8 mouse cellular contexts compared by ENCODE assay signal in the genomic region with DNA sequence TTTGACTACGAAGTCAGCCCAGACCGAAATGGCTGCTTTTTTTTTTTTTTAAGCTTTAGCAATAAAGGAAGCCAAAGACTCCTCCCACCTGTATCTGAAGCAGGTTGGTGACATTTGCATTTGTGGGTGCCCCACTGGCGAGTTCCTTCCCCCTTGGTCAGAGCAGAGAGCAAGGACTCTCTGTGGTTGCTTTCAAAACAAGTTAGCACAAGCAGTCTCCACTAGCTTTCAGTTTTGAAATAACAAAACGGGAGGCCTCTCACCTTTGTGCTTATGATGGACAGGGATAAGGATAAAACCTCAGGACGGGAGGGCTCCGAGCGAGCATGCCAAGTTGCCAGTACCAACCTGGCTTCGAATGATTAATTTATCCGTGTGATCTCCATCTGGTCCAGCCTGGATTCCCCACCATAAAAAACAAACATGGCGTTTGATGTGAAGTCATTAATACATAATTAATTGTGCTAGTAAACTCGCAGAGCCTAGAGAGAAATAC. TPM values are rescaled to one million over a fixed set of nuclear protein-coding genes. Genes with fewer than 3 reads are reported as not detected.
A peak's percentile ranks its signal among the peaks of the same experiment; 100 is the strongest.
DNase-seq lines count a peak whose midpoint lies in the region; ATAC-seq and TF ChIP-seq lines count a peak whose summit lies in the region.

No protein-coding gene starts in this region.

- no peaks in the 10 kb centered on the region for H3K36me3 ChIP-seq in heart, embryonic 11.5 days (ENCODE audit: control insufficient read depth, insufficient read depth, low read length)
- no peaks in the 10 kb centered on the region for H3K36me3 ChIP-seq in hindbrain, postnatal 0 days (ENCODE audit: insufficient read depth, low read length)
- no peaks in the 10 kb centered on the region for H3K36me3 ChIP-seq in lung, postnatal 0 days (ENCODE audit: insufficient read depth, low read length)

- DNase-seq in heart, postnatal 14 days = no peak
- DNase-seq in cerebellum, postnatal 25 days = peak; percentile 41 to 56
- DNase-seq in hindbrain, postnatal 0 days (ENCODE audit: low spot score) = peak; percentile 55
- DNase-seq in lung, postnatal 0 days (ENCODE audit: low spot score) = peak; percentile 77
- peak; percentile 52 to 74 for DNase-seq in spleen, adult 18-20 months
- no peak for DNase-seq in frontal cortex, postnatal 25 days (ENCODE audit: low spot score in 2 of 2)
- DNase-seq in testis, postnatal 14 days (ENCODE audit: low spot score) = no peak

- H3K27me3 ChIP-seq in heart, embryonic 11.5 days (ENCODE audit: control insufficient read depth, insufficient read depth, low read length) = peaks cover 26% of the 10 kb centered on the region; the same call in 1 of the 2 replicates
- no peaks in the 10 kb centered on the region for H3K27me3 ChIP-seq in hindbrain, postnatal 0 days (ENCODE audit: insufficient read depth, low read length)
- H3K27me3 ChIP-seq in lung, postnatal 0 days (replicated peaks; ENCODE audit: insufficient read depth, low read length) = no peaks in the 10 kb centered on the region

- no peaks in the 10 kb centered on the region for H3K9me3 ChIP-seq in heart, embryonic 11.5 days (replicated peaks; ENCODE audit: control insufficient read depth, low read length)
- H3K9me3 ChIP-seq in hindbrain, postnatal 0 days (ENCODE audit: low read length) = no peaks in the 10 kb centered on the region
- no peaks in the 10 kb centered on the region for H3K9me3 ChIP-seq in lung, postnatal 0 days (ENCODE audit: low read length)

- 45% methylated on average over 11 of the region's 11 CpGs for WGBS in heart, embryonic 11.5 days (ENCODE audit: insufficient replicate concordance)
- WGBS in hindbrain, postnatal 0 days = 13% methylated on average over 11 of the region's 11 CpGs
- WGBS in lung, postnatal 0 days = 25% methylated on average over 11 of the region's 11 CpGs

- intact Hi-C loops in heart, postnatal 14 days (cut with DNase I) = loop anchor here (2.0 kb wide), 1 partner anchor 18 kb away; no protein-coding TSS in a partner anchor

- no peak for TF ChIP-seq EP300 in lung, postnatal 0 days (IDR thresholded peaks at IDR 0.05)

- H3K4me2 ChIP-seq in heart, embryonic 11.5 days = peak overlapping the region; percentile 98
- H3K4me2 ChIP-seq in hindbrain, postnatal 0 days (ENCODE audit: low read depth, low read length) = peak overlapping the region; percentile 95
- H3K4me2 ChIP-seq in lung, postnatal 0 days (replicated peaks; ENCODE audit: low read depth, low read length) = peak overlapping the region; percentile 98

- H3K4me3 ChIP-seq in heart, embryonic 11.5 days (ENCODE audit: low read depth, low read length) = peak overlapping the region; percentile 73
- H3K4me3 ChIP-seq in hindbrain, postnatal 0 days (ENCODE audit: low read length) = peak overlapping the region; percentile 81
- peak overlapping the region; percentile 52 for H3K4me3 ChIP-seq in lung, postnatal 0 days (ENCODE audit: low read depth, low read length)

- peaks cover 5% of the 10 kb centered on the region; the same call in 1 of the 2 replicates for H3K4me1 ChIP-seq in heart, embryonic 11.5 days (ENCODE audit: control insufficient read depth, insufficient read depth, low read length)
- H3K4me1 ChIP-seq in hindbrain, postnatal 0 days (ENCODE audit: insufficient read depth, low read length) = peaks cover 21% of the 10 kb centered on the region; the same call in 1 of the 2 replicates
- H3K4me1 ChIP-seq in lung, postnatal 0 days (ENCODE audit: insufficient read depth, low read depth, low read length) = peaks cover 9% of the 10 kb centered on the region; the same call in 1 of the 2 replicates

- no peak overlapping the region for H3K27ac ChIP-seq in heart, embryonic 11.5 days (ENCODE audit: low read depth, low read length)
- H3K27ac ChIP-seq in hindbrain, postnatal 0 days = 0 out of 2 replicates have a peak overlapping the region, but pooled peaks have one; percentile 3
- H3K27ac ChIP-seq in lung, postnatal 0 days (ENCODE audit: low read length) = peak overlapping the region; percentile 75; the same call in 1 of the 2 replicates

- ATAC-seq in heart, embryonic 11.5 days (replicated peaks; ENCODE audit: insufficient number of reproducible peaks, low FRiP score, low TSS enrichment) = no peak
- ATAC-seq in hindbrain, postnatal 0 days = no peak
- 0 out of 2 replicates have a peak, but pooled peaks have one; percentile 11 for ATAC-seq in lung, postnatal 0 days

- no peak overlapping the region; the same call in 1 of the 2 replicates for H3K9ac ChIP-seq in heart, embryonic 11.5 days (ENCODE audit: low read depth, low read length)
- H3K9ac ChIP-seq in hindbrain, postnatal 0 days (replicated peaks; ENCODE audit: low read length) = peak overlapping the region; percentile 24; the same call in 1 of the 2 replicates
- no peak overlapping the region for H3K9ac ChIP-seq in lung, postnatal 0 days (replicated peaks; ENCODE audit: low read depth)

- TF ChIP-seq CTCF in hindbrain, postnatal 0 days (IDR thresholded peaks at IDR 0.05; ENCODE audit: low read depth) = no peak
- TF ChIP-seq CTCF in lung, postnatal 0 days (IDR thresholded peaks at IDR 0.05) = no peak

RNA-seq across cellular contexts. Expression of a gene that starts 1.2 kb away (rescaled TPM):
- polyA plus RNA-seq in heart, embryonic 11.5 days (2014; fragmentation: Nextera tagmentation; extraction: Ambion mirVana) = 2.7 and 2.9 TPM in 2 replicates
- 10 to 100 TPM; 23.2 to 25.0 TPM for total RNA-seq in heart, postnatal 14 days (2021)
- 46.9 and 65.5 TPM in 2 replicates for total RNA-seq in hindbrain, postnatal 0 days (2014; rRNA removed)
- polyA plus RNA-seq in hindbrain, postnatal 0 days (2015; fragmentation: Nextera tagmentation; extraction: Ambion mirVana) = 32.6 and 33.9 TPM in 2 replicates
- 20.0 and 22.7 TPM in 2 replicates for polyA plus RNA-seq in lung, postnatal 0 days (2015; fragmentation: Nextera tagmentation; extraction: Ambion mirVana)

RNA-seq across cellular contexts. Expression of a gene that starts 44.2 kb away (rescaled TPM):
- 6.0 and 6.4 TPM in 2 replicates for polyA plus RNA-seq in heart, embryonic 11.5 days (2014; fragmentation: Nextera tagmentation; extraction: Ambion mirVana)
- 1 to 10 TPM; 1.7 to 2.2 TPM for total RNA-seq in heart, postnatal 14 days (2021)
- total RNA-seq in hindbrain, postnatal 0 days (2014; rRNA removed) = 1.1 and 2.0 TPM in 2 replicates
- 4.8 and 5.5 TPM in 2 replicates for polyA plus RNA-seq in hindbrain, postnatal 0 days (2015; fragmentation: Nextera tagmentation; extraction: Ambion mirVana)
- polyA plus RNA-seq in lung, postnatal 0 days (2015; fragmentation: Nextera tagmentation; extraction: Ambion mirVana) = 5.9 and 6.3 TPM in 2 replicates

RNA-seq across cellular contexts. Expression of a gene that starts 47.4 kb away (rescaled TPM):
- 0.93 and 1.2 TPM in 2 replicates for polyA plus RNA-seq in heart, embryonic 11.5 days (2014; fragmentation: Nextera tagmentation; extraction: Ambion mirVana)
- under 1 TPM; 0.71 to 0.76 TPM for total RNA-seq in heart, postnatal 14 days (2021)
- 0.37 TPM in 1 of 2 replicates, not detected in the other for total RNA-seq in hindbrain, postnatal 0 days (2014; rRNA removed)
- polyA plus RNA-seq in hindbrain, postnatal 0 days (2015; fragmentation: Nextera tagmentation; extraction: Ambion mirVana) = 2.2 and 3.2 TPM in 2 replicates
- polyA plus RNA-seq in lung, postnatal 0 days (2015; fragmentation: Nextera tagmentation; extraction: Ambion mirVana) = 0.24 and 1.2 TPM in 2 replicates

RNA-seq across cellular contexts. Expression of a gene that starts 57.4 kb away (rescaled TPM):
- 43.3 and 48.2 TPM in 2 replicates for polyA plus RNA-seq in heart, embryonic 11.5 days (2014; fragmentation: Nextera tagmentation; extraction: Ambion mirVana)
- 10 to 100 TPM; 22.2 to 22.7 TPM for total RNA-seq in heart, postnatal 14 days (2021)
- total RNA-seq in hindbrain, postnatal 0 days (2014; rRNA removed) = 104 and 110 TPM in 2 replicates
- 94.0 and 95.1 TPM in 2 replicates for polyA plus RNA-seq in hindbrain, postnatal 0 days (2015; fragmentation: Nextera tagmentation; extraction: Ambion mirVana)
- 28.5 and 31.0 TPM in 2 replicates for polyA plus RNA-seq in lung, postnatal 0 days (2015; fragmentation: Nextera tagmentation; extraction: Ambion mirVana)

Comparison
In these comparisons a context has a peak if more than half of its experiments do, and no peak if none do; other contexts are left out.
1. DNase-seq: peak in cerebellum, postnatal 25 days (2 of 2), hindbrain, postnatal 0 days (single experiment), lung, postnatal 0 days (single experiment) and spleen, adult 18-20 months (2 of 2); none in heart, postnatal 14 days (0 of 2), frontal cortex, postnatal 25 days (0 of 2) and testis, postnatal 14 days (single experiment).
2. Peak in every context shown above with its lines, with median percentiles within 50 percentile points of each other: H3K4me2 ChIP-seq and H3K4me3 ChIP-seq.